Mouse (Mus musculus) neural tube, embryonic 11.5 days (tissue): ENCODE measurements around the gene Rapgef3. TPM values are rescaled to one million over a fixed set of nuclear protein-coding genes. Genes with fewer than 3 reads are reported as not detected.

Source experiments
- ATAC-seq: fragments of 200-750 bp; cut with Nextera tagmentation; 2 replicates; pipeline ENCODE4 v1.8.0; 2017; ENCODE audit warnings: moderate number of reproducible peaks, mild to moderate bottlenecking, moderate TSS enrichment, moderate library complexity; ENCODE audit not compliant: insufficient read depth, low FRiP score, low TSS enrichment
- DNase-seq: peaks from one replicate; pipeline ENCODE4 v3.0.0-alpha.2; 2015; ENCODE audit warnings: low spot score
- H3K27ac ChIP-seq: fragments of 300-500 bp; sonication (generic); 2 replicates; pipeline ENCODE4 v1.5.1; 2014; ENCODE audit warnings: low read depth, mild to moderate bottlenecking, low read length
- H3K27me3 ChIP-seq: fragments of 300-500 bp; sonication (generic); 2 replicates; pipeline ENCODE4 v1.6.1; 2014; ENCODE audit warnings: mild to moderate bottlenecking, low read length, mixed read lengths; ENCODE audit not compliant: control insufficient read depth, insufficient read depth
- H3K36me3 ChIP-seq: fragments of 300-500 bp; sonication (generic); 2 replicates; pipeline ENCODE4 v1.6.1; 2014; ENCODE audit warnings: mild to moderate bottlenecking, low read length, moderate library complexity, mixed read lengths; ENCODE audit not compliant: control insufficient read depth, insufficient read depth
- H3K4me1 ChIP-seq: fragments of 300-500 bp; sonication (generic); 2 replicates; pipeline ENCODE4 v1.6.1; 2014; ENCODE audit warnings: low read length, mixed read lengths; ENCODE audit not compliant: control insufficient read depth, insufficient read depth
- H3K4me2 ChIP-seq: fragments of 300-500 bp; sonication (generic); 2 replicates; pipeline ENCODE4 v1.6.1; 2014; ENCODE audit warnings: low read depth, mild to moderate bottlenecking, moderate library complexity
- H3K4me3 ChIP-seq: fragments of 300-500 bp; sonication (generic); 2 replicates; pipeline ENCODE4 v1.5.1; 2014; ENCODE audit warnings: low read depth, low read length
- H3K9ac ChIP-seq: fragments of 300-500 bp; sonication (generic); 2 replicates; pipeline ENCODE4 v1.6.1; 2014; ENCODE audit warnings: mild to moderate bottlenecking, low read length
- H3K9me3 ChIP-seq: fragments of 300-500 bp; sonication (generic); 2 replicates; pipeline ENCODE4 v1.6.1; 2016; ENCODE audit warnings: low read length; ENCODE audit not compliant: control insufficient read depth
- WGBS: fragments of 180-500 bp; shearing (Covaris S2); extraction: QIAGEN DNeasy Blood & Tissue Kit; methylation state at CpG from one replicate; pipeline ENCODE4 v1.1.7; 2014; 5-methylcytosine and 5-hydroxymethylcytosine counted together
- polyA plus RNA-seq: library from polyadenylated mRNA; unstranded; fragments of >200 nt; fragmentation: Nextera tagmentation; extraction: Ambion mirVana; gene quantifications from 2 replicates; pipeline ENCODE4 v1.2.1, GENCODE M21; 2014

Rapgef3 gene
- polyA plus RNA-seq, 1 experiment from 2014 or later, result 6.0 TPM

DNA sequence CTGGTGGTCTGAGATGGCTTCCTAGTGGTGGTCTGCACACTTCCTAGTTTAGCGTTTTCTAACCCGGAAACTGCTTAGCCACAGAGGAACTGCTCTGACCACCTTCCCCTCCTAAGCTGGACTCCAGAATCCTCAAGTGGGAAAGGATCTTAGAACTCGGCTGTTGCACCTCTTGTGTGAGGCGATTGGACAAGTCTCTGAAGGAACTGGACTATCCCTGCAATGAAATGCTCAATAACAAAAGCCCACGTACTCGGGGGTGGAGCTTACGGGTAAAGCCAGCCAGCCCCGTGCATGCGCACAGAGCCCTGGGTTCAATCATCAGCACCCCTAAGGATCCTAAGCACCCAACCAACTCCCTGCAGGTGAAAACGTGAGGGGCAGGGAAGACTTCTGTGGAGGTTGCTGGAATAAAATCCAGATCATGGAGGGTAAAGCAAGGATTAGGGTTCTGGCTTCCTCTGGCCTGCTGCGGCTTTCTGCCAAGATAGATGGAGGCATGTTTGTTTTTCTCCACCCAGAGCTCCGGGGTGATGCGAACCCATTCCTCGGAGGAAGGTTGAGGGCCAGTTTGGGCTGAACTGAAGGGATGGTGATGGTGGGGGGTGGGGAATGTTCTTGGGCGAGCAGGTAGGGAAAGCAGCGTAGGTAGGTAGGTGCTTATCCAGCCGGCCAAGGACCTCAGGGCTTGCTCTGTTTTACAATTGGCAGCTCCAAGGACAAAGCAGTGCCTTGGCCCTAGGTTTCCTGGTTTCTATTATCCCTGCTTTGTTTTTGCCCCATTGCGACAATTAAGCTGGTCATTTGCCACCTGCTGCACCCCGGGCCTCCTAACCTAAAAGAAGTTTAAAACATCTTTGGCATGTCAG is 20.3 kb upstream of the Rapgef3 start:
- ATAC-seq, result no peak
- H3K9me3 ChIP-seq, result no peaks in the 10 kb centered on the region
- no peak overlapping the region for H3K27ac ChIP-seq

DNA sequence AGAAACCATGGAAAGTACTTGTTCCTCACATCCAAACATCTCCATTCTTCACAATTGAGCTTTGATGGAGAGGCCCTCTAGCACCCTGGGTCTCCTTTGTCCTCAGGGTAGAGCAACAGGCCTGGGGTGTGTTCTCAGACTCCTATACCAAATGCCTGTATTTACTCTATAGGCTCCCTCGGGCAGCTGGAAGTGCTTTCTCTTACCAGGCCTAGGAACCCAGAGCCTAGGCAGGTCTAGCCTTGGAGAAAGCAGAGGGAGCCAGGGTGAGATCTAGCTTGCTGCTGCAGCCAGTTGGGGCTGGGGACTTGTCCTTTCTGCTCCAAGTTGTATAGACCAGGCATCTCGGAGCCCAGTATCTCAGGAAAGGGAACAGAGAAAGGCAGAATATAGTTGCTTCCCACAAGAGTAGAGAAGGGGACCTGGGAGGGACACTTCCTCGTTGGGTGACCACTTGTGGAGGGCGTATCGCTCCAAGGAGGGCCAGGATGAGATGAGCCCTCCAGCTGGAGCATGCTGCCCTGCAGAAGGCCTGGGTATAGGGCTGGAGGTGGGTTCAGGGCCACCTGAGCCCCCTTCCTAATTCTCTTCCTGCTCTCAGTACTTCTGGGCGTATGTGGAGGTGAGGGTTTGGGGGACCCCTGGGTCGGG is 19.5 kb upstream of the Rapgef3 start:
- no peak for DNase-seq
- Histone ChIP-seq H3K9me3 (no peaks in the 10 kb centered on the region), H3K9ac (no peak overlapping the region), H3K36me3 (no peaks in the 10 kb centered on the region), H3K27ac (no peak overlapping the region), H3K27me3 (no peaks in the 10 kb centered on the region), H3K4me2 (no peak overlapping the region), H3K4me3 (no peak overlapping the region), H3K4me1 (peaks cover 9% of the 10 kb centered on the region; the same call in 1 of the 2 replicates)
- 84% methylated on average over 7 of the region's 7 CpGs for WGBS
- no peak for ATAC-seq

More for the DNA sequence above, 20.3 kb upstream of the Rapgef3 start:
- Histone ChIP-seq H3K4me3 (no peak overlapping the region), H3K9ac (no peak overlapping the region), H3K4me2 (no peak overlapping the region), H3K36me3 (no peaks in the 10 kb centered on the region; the same call in 1 of the 2 replicates), H3K4me1 (0 out of 2 replicates have a peak, but pooled peaks cover 2% of the 10 kb centered on the region), H3K27me3 (no peaks in the 10 kb centered on the region)
- no peak for DNase-seq
- 71% methylated on average over 19 of the region's 19 CpGs for WGBS

DNA sequence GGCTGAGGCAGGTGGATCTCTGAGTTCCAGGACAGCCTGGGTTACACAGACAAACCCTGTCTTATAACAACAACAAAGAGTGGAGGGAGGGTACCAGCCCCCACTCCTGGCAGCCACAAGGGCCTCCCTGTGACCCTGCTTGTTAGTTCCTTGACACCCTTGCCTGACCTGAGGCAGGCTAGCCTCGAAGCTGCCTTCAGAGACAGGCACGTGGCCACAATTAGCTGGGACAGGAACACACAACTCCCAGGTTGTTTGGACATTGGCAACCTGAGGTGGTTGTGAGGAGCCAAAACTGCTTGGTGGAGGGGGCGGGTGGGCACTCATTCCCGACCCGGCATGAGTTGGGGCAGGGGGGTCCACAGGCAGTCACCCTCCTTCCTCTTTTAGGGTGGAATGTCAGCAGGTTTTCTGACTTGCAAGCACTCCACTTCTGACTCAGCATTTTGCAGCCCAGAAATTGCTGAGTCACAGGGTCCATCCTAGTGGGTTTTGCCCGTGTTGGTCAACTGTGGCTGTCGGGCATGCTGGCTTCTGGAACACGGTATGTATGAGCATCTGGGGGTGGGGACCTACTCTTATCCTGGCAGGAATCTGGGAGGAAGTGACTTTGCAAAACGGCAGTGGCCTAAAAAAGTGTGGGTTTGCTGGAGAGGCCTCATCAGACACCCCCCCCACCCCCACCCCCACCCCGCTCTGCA is 18.8 kb upstream of the Rapgef3 start:
- DNase-seq (no peak), ATAC-seq (no peak)
- no peaks in the 10 kb centered on the region for H3K36me3 ChIP-seq
- no peak overlapping the region for H3K4me3 ChIP-seq
- no peak overlapping the region for H3K27ac ChIP-seq
- no peaks in the 10 kb centered on the region for H3K27me3 ChIP-seq
- 91% methylated on average over 10 of the region's 10 CpGs for WGBS
- peaks cover 9% of the 10 kb centered on the region; the same call in 1 of the 2 replicates for H3K4me1 ChIP-seq
- H3K9me3 ChIP-seq, result no peaks in the 10 kb centered on the region
- no peak overlapping the region for H3K4me2 ChIP-seq
- no peak overlapping the region for H3K9ac ChIP-seq

DNA sequence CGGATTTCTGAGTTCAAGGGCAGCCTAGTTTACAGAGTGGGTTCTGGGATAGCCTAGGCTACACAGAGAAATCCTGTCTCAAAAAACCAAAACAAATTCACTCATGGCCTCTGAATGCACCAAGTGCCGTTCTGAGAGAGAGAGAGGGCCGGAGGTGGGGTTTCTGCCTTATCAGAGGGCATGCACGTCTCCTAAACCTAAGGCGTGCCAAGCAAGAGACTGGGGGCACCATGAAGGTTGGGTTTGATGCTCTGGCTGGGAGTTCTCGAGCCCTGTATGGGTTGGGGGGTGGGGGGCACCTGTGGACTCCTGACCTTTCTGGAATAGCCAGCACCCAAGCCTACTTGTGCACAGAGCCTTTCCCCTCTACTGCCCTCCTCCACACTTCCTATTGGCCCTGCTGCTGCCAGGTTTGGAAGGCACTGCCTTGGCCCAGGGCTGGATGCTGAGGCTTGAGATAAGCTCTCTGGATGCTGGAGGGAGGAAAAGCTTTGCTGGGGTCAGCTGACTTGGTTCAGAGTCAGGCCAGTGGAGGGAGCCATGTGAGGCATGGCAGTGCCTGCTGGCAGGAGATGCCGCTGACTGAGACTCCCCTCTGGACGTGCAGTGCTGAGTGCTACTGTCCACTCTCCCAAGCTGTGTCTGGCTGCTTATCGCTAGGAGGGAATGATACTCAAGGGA is 18.1 kb upstream of the Rapgef3 start:
- Histone ChIP-seq H3K4me1 (peaks cover 9% of the 10 kb centered on the region; the same call in 1 of the 2 replicates), H3K9ac (no peak overlapping the region), H3K27ac (no peak overlapping the region), H3K4me3 (no peak overlapping the region), H3K4me2 (no peak overlapping the region), H3K9me3 (no peaks in the 10 kb centered on the region), H3K27me3 (no peaks in the 10 kb centered on the region), H3K36me3 (no peaks in the 10 kb centered on the region)
- WGBS, result 86% methylated on average over 9 of the region's 9 CpGs
- ATAC-seq, result no peak
- no peak for DNase-seq

DNA sequence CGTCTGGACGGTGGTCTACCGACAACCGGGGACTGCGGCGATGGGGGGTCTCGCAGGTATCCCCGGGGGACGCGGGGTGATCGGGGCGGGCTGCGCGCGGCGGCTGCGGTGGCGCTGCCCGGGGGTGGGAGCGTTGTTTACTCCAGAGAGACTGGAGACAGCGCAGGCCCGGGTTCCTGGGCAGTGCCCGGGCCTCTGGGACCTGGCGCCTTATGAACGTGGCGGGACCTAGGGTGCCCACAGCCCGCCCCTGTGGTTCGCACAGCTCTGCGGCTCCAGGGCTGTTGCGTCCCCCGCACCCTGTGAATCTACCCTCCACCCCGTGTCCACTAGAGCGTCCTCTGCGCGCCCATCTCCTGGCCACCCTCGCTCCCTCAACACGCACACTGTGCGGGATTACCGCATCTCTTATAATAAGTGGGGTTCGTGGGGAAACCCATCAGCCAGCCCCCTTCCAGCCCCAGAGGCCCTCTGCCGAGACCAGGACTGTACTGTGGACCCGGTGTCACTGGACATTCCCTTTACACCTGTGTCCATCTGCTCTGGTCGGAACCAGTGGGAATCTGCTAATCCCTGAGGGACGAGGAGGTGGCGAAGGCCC is 16.9 kb upstream of the Rapgef3 start:
- Histone ChIP-seq H3K4me1 (peaks cover 9% of the 10 kb centered on the region; the same call in 1 of the 2 replicates), H3K9ac (peak overlapping the region; percentile 63), H3K4me3 (peak overlapping the region; percentile 67), H3K4me2 (peak overlapping the region; percentile 84), H3K36me3 (no peaks in the 10 kb centered on the region), H3K9me3 (no peaks in the 10 kb centered on the region), H3K27me3 (no peaks in the 10 kb centered on the region), H3K27ac (no peak overlapping the region)
- 5% methylated on average over 42 of the region's 45 CpGs for WGBS
- DNase-seq, result no peak
- peak; percentile 61; the same call in 1 of the 2 replicates for ATAC-seq

DNA sequence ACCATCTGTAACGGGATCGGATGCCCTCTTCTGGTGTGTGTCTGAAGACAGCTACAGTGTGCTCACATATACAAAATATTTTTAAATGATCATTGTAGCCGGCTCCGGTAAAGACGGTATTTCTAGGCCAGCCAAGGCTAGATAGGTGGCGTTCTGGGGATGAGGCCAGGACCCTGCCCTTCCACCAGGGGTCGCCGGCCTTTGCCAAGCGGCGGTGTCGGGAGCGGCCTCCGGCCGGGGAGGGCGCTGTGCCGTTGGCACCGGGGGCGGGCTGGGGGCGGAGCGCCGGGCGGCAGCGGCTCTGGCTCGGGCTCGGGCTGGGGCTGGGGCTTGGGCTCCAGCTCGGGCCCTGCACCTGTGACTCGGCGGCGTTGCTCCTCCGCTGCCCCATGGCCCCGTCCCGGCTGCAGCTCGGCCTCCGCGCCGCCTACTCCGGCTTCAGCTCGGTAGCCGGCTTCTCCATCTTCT is 16.4 kb upstream of the Rapgef3 start:
- Histone ChIP-seq H3K9me3 (no peaks in the 10 kb centered on the region), H3K27ac (no peak overlapping the region), H3K9ac (peak overlapping the region; percentile 63), H3K27me3 (no peaks in the 10 kb centered on the region), H3K4me2 (peak overlapping the region; percentile 84), H3K36me3 (no peaks in the 10 kb centered on the region), H3K4me1 (peaks cover 9% of the 10 kb centered on the region; the same call in 1 of the 2 replicates), H3K4me3 (peak overlapping the region; percentile 67)
- ATAC-seq (peak; percentile 83), DNase-seq (peak; percentile 92)
- 8% methylated on average over 22 of the region's 39 CpGs for WGBS

DNA sequence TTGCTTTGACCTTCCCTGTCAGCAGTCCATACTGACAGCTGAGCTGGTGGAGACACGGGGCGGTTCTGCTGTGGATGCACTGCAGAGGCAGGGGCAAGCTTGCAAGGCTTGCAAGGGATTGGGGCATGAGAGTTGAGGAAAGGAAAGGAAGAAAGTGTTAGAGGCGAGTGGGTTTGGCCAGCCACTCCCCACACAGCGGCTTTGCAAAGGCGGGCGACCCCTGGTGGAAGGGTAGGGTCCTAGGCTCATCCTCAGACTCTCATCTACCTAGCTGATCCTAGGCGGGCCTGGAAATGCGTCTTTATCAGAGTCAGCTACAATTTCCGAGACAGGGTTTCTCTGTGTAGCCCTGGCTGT is 15.0 kb upstream of the Rapgef3 start:
- no peak overlapping the region for H3K27ac ChIP-seq

More for the DNA sequence above, 15.0 kb upstream of the Rapgef3 start:
- H3K4me2 ChIP-seq, result peak overlapping the region; percentile 31
- H3K9ac ChIP-seq, result no peak overlapping the region
- H3K4me3 ChIP-seq, result peak overlapping the region; percentile 15; the same call in 1 of the 2 replicates
- peaks cover 9% of the 10 kb centered on the region; the same call in 1 of the 2 replicates for H3K4me1 ChIP-seq
- no peaks in the 10 kb centered on the region for H3K9me3 ChIP-seq
- H3K36me3 ChIP-seq, result no peaks in the 10 kb centered on the region
- ATAC-seq (no peak), DNase-seq (peak; percentile 78)
- H3K27me3 ChIP-seq, result no peaks in the 10 kb centered on the region
- 7% methylated on average over 9 of the region's 9 CpGs for WGBS
